Mouse (Mus musculus): ENCODE measurements at regions not wholly inside any gene's neighbourhood (a gene's known extent, or its start where the extent isn't known, plus 50 kb on each side); places are given as distances from the start of the nearest gene placed in this dataset.

DNA sequence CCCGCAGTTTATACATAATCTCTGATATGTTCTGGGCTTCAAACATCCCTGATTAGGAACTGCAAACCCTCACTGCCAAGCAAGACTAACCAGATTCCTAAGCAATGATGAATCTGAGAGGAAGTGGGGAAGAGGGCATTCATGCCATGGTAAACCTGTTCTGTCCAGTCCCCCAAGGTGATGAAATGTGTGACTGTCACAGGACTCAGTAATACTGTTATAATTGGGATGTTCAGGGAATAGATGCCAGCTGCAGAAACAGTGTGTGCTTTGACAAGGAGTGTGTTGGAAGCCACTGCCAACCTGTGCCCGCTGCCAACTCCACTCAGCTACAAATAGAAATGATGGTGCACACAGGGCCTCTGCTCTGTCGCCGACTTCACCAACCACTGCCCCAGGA lies 466.0 kb downstream of the Efna5 start:
- no peak for DNase-seq (ENCODE audit: low spot score)

DNA sequence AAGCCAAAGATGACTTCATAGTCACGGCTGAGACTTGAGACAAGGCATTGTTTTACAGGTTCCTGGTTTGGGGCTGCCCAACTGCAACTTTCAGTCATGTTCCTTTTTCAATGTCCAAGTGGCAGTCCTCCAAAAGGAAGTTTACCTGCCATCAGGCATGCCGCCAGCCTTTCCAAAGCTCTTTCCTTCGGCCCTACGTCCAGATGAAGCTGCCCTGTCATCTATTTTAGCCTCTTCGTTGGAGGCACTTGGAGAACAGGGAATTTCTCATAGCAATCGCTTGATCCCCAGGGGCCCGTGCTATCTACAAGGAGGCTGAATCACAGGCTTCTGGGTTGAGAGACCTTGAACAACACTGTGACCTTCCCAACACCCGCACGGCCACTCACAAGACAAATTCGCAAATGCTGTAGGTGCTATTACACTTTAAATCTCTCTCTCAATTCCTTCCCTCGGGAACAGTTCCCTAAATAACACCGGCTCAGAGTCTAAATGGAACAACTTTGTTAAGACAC lies 468.4 kb downstream of the Efna5 start:
- DNase-seq (ENCODE audit: low spot score), result no peak

DNA sequence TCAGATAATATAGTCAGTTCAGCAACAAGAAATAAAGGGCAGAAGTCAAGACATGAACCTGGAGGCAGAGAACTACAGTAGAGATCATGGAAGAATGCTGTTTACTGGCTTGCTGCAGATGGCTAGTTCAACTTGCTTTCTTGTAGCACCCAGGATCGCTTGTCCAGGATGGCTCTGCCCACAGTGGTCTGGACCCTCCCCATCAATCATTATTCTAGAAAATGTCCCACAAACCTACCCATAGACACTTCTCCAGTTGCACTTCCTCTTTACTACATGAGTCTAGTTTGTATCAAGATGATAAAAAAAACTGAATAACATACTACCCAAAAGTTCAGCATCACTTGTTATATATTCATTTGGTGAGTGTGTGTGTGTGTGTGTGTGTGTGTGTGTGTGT lies 477.4 kb downstream of the Efna5 start:
- no peak for DNase-seq (ENCODE audit: low spot score)

DNA sequence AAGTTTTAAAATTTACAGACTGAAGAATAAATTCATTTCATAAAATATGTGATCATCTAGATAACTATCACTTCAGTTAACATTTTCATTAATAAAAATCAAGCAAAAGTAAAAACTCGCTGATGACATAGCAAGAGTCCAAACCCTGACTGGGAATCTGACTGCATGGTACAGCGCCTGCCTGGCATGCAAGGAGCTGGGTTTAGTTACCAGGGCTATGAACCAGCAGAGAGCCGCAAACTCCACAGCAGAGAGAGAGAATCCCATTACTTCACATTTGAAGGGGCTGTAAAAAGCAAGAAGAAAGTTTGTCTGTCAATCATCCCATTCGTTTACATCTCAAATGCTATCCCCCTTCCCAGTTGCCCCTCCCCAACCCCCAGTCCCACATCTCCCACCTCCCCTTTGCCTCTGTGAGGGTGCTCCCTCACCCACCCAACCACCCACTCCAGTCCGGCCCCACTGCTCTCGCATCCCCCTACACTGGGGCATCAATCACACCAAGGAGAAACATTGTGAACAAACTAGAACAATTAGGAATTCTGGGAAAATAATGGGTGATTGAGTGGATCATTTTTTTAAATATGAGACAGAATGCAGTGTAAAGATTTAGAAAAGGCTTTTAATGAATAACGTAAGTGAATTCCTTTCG lies 487.6 kb downstream of the Efna5 start:
- DNase-seq (ENCODE audit: low spot score), result no peak

DNA sequence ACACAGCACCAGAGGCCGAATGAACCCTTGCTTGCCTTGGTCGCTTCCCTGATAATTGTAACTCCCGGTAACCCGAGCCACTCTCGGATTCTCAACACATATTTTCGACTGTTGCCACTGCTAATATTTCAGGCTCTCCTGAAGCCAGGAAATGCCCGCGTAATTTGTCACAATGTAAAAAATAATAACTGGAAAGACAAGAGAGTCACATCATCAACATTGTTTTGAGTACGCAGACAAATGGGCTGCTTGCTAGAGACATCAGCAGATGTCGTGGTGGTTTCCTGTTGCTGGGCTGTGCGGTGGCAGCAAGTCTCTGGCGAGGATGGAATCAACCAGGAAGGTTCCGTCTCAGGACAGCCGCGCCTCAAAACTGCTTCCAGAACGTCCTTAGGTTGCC lies 497.1 kb downstream of the Efna5 start:
- DNase-seq (ENCODE audit: low spot score), result no peak

DNA sequence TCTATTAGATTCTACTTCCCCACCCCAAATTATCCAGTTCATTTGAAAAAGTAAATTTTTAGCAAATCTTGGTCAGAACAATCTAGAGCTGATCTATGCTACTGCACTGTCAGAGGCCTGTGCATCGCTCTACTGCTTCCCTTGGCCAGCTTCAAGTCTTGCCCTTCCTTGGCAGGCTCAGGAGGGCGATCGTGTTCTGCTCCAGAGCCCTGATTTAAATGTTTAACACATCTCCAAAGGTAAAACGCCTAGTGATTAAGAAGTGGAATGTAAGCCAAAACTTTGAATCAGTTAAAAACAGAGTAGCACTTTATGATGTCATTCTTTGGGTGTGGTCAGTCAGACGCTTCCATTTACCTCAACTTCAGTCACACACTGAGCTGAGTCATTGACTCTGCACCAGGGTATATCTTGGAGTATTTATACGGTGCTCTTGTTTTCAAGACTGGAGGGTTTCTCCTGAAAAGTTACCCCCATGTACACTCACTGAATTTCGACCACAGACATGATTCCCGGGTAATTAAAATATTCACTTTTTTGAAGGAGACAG lies 502.2 kb downstream of the Efna5 start:
- DNase-seq (ENCODE audit: low spot score), result no peak

DNA sequence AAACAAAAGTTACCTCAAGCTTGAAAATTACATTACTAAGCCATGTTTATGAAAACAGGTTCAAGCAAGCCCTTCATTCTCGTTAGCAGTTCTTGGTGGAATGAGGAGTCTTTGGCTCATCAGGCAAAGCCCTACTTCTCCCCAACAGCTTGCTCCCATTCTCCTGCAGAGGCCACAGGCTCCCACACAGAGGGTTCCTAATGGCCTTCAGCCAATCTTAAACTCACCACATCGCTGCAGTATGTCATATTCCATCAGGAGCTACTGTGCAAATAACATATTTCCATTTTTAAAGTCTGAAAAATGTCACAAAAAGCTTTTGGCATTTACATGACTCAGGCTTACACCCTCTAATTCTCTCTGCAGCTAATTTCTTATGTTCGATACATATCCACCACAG lies 512.0 kb downstream of the Efna5 start:
- DNase-seq (ENCODE audit: low spot score), result no peak

DNA sequence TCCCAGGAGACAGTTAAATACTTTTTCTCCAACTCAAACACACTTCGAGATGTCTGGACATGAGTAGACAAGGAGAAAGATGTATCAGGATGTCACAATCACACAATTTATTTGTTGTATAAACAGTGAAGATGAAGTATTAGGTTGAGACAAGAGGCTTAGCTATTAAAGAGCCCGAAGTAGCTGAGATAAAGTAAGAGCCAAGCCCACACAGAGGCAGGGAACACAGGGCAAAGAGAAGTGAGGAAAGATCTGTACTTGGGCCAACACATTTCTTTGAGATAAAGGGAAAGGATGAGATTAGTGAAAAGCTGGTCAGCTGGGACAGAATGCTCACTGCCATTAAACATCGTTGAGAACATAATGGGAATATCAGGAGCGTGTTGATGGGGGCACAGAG lies 513.2 kb downstream of the Efna5 start:
- no peak for DNase-seq (ENCODE audit: low spot score)

DNA sequence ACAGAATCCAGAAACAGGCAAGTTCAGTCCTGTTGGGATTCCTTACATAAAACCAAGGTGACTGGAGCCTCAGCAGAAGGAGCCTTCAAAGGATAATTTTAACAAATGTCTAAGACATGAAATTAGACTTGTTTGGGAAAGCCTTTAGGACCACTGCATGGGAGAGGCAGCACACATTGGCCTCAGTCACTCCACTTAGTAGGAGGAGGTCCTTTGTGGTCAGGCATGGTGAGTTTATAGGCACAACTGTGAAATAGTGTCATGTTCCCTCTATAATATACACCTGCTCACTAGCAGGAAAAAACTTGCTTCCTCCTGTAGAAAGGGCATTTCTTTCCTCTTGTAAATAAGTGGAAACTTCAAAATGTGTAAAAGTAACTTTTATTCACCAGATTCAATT lies 522.8 kb downstream of the Efna5 start:
- DNase-seq (ENCODE audit: low spot score), result no peak

DNA sequence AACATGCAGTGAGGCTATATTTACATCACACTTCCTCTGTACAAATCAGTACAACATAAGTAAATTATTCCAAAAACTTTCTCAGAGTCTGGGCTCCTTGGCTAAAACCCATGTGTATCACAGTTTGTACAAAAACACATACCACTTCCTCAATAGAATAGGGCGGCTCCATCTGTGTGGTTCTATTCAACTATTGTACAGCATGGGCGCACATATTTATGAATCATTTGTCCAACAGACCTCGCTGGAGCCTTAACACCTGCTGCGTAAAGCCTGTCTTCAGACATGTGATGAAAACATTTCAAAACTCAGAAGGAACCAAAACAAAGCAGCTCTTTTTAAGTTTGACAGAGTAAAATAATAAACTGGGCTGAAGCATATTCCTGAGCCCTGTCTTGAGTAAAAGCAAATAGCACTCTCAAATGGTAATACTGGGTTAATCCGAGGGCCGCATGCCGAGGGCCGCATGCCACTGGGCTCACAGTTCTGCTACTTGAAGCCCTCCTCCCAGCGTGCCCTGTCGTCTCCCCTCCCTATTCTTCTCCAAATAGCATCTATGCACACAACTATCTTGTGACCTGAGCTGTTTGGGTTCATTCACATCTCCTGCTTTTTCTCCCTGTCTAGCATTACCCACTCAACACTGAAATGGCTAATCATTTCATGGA lies 543.1 kb downstream of the Efna5 start:
- DNase-seq (ENCODE audit: low spot score), result no peak

DNA sequence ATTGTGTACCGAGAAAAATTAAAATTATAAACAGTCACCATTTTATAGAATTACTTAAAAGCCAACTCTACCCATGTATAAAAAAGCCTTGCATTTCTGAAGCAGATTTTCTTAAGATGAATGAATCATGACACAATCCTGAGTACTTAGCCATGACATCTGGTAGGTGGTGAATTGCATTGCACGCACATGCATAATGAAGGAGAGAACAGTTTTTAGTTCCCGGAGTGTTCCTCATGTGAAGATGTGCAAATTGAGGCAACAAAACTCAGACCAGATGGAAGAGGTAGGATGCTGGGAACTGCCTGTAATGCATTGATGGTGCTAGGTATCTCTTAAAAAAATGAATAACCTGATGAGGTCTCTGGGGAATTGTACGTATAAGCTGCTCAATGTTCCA lies 550.9 kb downstream of the Efna5 start:
- DNase-seq (ENCODE audit: low spot score), result no peak

DNA sequence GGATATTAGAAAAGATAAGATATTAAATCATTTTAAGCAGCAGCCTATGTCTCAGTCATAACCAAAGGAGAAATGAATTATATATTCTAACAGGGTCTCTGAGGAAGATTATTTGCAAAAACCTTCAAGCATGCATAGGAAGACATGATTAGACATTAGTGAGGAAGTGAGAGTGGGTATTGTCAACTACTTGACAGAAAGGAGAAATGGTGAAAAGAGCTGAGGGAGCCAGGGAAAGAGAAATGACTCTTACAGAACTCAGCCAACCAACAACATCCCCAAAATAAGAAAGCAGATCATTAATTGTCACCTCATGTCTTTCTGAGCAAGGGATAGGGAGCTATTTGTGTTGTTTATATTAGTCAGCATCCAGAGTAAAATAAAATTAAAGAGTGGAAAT lies 554.3 kb downstream of the Efna5 start:
- DNase-seq (ENCODE audit: low spot score), result no peak

DNA sequence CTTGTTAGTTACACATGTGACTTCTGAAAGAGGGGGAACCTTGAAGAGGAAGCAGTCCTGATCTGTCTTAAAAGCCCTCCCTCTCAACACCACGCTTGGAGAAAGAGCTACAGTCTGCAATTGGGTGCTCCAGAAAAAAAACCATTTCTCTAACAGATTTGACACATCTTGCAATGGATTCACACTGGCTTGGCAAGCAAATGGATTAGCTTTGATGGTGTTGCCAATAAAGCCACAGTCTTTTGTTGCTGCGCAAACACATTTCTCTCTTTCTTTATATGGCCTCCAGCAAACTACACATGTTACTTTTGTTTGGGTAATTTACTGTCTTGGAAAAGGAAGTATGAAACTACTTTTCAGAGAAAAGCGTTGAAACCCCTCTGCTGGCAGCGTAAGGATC lies 562.1 kb downstream of the Efna5 start:
- no peak for DNase-seq (ENCODE audit: low spot score)

DNA sequence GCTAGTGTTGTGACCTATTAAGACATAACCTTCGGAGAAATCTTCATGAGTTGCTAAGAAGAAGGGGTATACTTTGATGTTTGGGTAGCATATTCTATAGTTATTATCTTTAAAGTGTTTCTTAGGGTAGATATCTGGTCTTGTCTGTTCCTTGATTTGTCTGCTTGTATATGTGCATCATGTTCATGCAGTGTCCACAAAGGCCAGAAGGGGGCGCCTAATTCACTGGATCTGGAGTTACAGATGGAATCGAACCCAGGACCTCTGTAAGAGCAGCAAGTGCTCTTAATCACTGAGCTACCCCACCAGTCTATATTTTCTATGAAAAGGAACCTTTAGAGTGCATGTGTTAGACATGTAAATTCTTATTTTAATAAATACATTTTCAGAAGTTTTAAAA lies 571.1 kb downstream of the Efna5 start:
- no peak for DNase-seq (ENCODE audit: low spot score)

DNA sequence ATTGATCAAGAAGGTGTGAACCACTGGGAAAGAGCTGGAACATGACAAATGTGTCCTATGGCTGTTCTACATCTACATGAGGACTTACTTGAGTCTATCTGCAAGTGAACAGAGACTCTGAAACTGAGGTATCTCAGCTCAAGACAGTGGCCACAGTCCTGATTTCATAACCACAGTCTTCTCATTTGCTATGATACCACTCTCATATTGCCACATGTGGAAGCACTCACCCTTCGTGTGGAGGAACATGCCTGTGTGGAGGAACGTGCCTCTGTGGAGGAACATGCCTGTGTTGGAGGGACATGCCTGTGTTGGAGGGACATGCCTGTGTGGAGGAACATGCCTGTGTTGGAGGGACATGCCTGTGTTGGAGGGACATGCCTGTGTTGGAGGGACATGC lies 574.0 kb downstream of the Efna5 start:
- DNase-seq (ENCODE audit: low spot score), result no peak

DNA sequence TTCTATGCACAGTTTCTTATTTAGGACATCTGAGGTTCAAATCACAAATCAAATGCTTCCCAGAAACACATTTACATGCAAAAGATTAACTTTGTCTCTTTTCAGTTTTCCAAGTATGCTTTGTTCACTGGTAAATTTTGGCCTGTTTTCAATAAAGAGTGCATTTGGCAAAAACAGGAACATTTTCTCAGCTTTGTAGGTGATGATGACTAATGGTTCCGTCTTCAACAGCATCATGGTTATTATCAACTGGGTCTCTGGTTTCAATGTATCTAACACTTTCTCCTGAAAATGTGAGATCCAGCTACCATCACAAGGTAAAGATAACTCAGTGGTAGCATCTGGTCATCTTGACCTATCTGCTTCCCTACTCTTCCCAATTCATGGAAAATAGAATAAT lies 574.6 kb downstream of the Efna5 start:
- no peak for DNase-seq (ENCODE audit: low spot score)

DNA sequence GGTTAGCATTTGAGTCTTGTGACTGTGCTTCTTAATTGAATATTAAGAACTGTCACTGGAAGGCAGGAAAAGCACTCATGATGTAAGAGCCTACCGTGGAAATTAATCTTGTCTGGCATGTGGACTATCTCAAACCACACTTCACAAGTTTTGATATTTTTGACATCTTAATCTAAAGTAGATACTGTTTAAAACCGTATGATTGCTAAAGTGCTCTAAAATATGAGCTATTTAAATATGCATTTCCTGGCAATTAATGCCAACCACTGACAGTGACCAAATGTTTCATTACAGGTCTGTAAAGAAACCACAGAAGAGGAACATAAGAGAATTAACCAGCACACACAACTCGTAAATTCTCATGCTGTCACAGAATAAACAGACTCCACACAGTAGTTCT lies 576.0 kb downstream of the Efna5 start:
- DNase-seq (ENCODE audit: low spot score), result peak; percentile 32

DNA sequence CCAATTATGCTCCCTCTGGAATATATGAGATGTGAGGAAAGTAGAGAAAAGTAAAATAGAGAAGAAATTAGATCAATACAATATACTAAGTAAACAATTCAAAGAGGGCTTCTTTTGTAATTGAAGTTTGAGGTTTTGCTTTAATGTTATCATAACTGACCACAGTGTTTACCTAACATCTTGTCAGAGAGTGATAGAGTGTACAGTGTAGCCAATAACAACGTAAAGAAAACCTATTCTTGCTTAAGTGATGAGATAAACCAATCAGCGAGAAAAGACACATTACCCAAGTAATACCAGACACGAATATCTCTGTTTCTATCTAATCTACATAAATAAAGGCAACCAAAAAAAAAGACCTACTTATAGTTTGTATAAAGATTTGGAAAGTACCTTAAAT lies 577.0 kb downstream of the Efna5 start:
- no peak for DNase-seq (ENCODE audit: low spot score)

DNA sequence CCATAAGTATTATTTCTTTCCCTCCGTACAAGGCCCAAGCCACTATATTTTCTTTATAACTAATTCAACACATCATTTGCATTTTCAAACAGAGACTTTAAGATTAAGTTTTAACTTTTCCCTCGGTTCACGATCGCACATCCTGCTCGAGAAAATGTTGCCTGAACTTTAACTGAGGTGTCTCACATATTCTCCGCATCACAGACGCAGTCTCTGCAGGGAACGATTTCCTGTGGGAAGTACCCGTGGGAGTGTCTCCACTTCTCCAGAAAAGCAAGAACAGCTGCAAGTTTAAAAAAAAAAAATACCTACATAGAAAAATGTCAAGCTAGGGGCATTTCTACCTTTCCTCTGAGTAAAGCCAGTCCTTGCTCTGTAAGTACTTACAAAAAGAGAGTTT lies 581.2 kb downstream of the Efna5 start:
- no peak for DNase-seq (ENCODE audit: low spot score)

DNA sequence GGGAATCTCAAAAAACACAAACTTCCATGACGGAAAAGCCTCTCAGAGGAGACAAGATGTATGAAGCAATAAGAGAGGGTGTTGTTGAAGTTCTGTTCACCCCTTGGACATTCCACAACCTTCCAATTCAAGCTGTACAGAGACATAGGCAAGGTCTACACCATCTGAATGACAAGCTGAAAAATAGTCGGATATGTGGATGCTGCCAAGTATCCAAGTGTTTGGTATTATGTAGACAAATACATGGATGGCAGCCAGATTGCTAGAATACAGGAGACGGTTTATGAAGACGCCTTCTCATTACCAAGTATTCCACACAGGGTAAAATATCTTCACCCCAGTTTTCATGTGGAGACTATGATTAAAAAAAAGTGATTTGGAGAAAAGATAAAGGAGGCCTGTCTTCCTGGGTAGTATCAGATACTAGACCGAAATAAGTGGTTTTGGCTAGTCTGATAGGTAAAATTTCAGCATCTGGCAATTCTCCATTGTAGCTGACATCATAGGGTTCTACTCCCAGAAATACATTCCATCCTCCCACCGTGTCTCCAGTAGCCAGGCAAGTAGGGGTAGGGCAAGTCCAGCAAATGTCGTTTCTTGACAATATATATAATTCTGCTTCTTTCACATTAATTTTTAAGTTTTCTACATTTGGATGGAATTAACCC lies 583.6 kb downstream of the Efna5 start:
- no peak for DNase-seq (ENCODE audit: low spot score)

DNA sequence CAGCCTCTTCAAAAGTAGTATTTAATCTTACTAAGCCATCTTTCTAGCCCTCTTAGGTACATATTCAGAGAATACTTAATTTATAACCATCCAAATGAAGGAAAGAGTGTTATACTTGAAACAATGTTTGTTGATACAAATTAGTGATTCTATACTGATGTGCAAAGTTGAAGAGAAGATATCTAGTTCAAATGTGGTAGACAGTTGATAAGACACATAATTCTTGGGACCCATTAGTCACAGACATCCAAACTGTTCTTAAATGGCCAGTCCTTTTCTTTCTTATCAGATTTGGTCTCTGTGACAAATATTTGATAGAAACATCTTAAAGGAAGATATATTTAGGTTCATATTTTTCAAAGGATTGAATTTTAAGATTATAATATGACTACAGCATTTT lies 585.7 kb downstream of the Efna5 start:
- no peak for DNase-seq (ENCODE audit: low spot score)

DNA sequence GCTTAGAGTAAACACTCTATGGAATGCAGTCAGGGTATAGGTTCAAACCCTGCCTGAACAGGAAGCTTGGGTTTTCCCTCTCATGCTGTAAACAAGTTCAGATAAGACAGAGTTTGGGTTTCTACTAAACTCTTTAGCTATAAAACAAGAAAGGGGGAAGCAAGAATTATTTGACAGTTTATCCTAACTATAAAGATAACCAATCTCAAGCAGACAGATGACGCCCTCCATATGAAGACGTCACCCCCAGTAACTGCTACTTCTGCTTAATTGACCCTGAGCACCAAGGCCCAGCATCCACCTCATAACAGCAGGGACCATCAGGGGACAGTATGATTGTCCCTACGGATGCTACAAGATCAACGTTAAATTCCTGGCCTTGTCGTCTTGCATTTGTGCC lies 588.4 kb downstream of the Efna5 start:
- no peak for DNase-seq (ENCODE audit: low spot score)

DNA sequence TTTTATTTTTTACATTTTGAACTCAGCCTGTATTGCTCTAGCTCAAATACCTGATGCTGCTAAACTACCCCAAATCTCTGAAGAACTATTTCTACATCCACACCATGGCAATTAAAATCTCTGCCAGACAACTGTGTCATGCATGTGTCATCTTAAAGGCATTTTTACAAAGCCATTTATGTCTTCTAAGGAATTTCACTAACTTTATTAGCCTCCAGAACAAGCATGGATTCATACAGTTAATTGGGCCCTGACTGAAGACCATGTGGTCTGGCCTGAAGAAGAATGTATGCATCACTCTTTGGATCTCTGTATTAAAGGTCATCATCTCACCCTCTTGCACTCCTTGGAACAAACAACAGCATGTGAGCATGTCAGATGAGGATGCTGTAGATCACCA lies 593.5 kb downstream of the Efna5 start:
- DNase-seq (ENCODE audit: low spot score), result no peak
